Mouse (Mus musculus) kidney, adult 2 months (tissue): ENCODE data around the gene Anxa11. TPM values are rescaled to one million over a fixed set of nuclear protein-coding genes. Genes with fewer than 3 reads are reported as not detected.

Experiments used
- DNase-seq: peaks from one replicate; pipeline ENCODE4 v3.0.0; 2021
- H3K27ac ChIP-seq: fragments of 200-500 bp; 2 replicates; pipeline ENCODE4 v1.5.1; 2012; ENCODE audit warnings: low read depth, low read length, control low read depth, inconsistent platforms; ENCODE audit not compliant: insufficient read depth
- H3K27me3 ChIP-seq: fragments of 200-500 bp; replicated peaks from 2 replicates; pipeline ENCODE4 v1.6.1; 2012; ENCODE audit warnings: mild to moderate bottlenecking, moderate library complexity, low read length, inconsistent platforms; ENCODE audit not compliant: control insufficient read depth, insufficient read depth
- H3K36me3 ChIP-seq: fragments of 200-500 bp; 2 replicates; pipeline ENCODE4 v1.6.1; 2012; ENCODE audit warnings: mild to moderate bottlenecking, moderate library complexity, low read length, inconsistent platforms; ENCODE audit not compliant: control insufficient read depth, insufficient read depth
- H3K4me1 ChIP-seq: fragments of 200-500 bp; 2 replicates; pipeline ENCODE4 v1.6.1; 2011; ENCODE audit warnings: low read length; ENCODE audit not compliant: control insufficient read depth, insufficient read depth
- H3K4me3 ChIP-seq: fragments of 200-500 bp; 2 replicates; pipeline ENCODE4 v1.5.1; 2011; ENCODE audit warnings: mild to moderate bottlenecking, low read depth, low read length, control low read depth; ENCODE audit not compliant: insufficient read depth
- CTCF ChIP-seq: fragments of 200-500 bp; conservative IDR thresholded peaks from 2 replicates; pipeline ENCODE4 v1.5.1; 2011; ENCODE audit warnings: low read depth, mild to moderate bottlenecking, control low read depth, low read length, moderate library complexity, mixed read lengths; ENCODE audit not compliant: insufficient read depth, insufficient read length
- POLR2A ChIP-seq: fragments of 200-500 bp; IDR thresholded peaks from one replicate; pipeline ENCODE4 v1.6.1; 2011; ENCODE audit warnings: low read depth, low read length, control low read depth
- WGBS: fragments of 180-500 bp; shearing (Covaris S2); methylation state at CpG from one replicate; pipeline ENCODE4 v1.1.7; 2018; 5-methylcytosine and 5-hydroxymethylcytosine counted together
- polyA plus RNA-seq: library from polyadenylated mRNA; depleted of rRNA; stranded (reverse); fragments of >200 nt; gene quantifications from 2 replicates; pipeline ENCODE4 v1.2.3, GENCODE M21; 2012

Gene Anxa11
- polyA plus RNA-seq, 1 experiment, result 105 TPM

DNA sequence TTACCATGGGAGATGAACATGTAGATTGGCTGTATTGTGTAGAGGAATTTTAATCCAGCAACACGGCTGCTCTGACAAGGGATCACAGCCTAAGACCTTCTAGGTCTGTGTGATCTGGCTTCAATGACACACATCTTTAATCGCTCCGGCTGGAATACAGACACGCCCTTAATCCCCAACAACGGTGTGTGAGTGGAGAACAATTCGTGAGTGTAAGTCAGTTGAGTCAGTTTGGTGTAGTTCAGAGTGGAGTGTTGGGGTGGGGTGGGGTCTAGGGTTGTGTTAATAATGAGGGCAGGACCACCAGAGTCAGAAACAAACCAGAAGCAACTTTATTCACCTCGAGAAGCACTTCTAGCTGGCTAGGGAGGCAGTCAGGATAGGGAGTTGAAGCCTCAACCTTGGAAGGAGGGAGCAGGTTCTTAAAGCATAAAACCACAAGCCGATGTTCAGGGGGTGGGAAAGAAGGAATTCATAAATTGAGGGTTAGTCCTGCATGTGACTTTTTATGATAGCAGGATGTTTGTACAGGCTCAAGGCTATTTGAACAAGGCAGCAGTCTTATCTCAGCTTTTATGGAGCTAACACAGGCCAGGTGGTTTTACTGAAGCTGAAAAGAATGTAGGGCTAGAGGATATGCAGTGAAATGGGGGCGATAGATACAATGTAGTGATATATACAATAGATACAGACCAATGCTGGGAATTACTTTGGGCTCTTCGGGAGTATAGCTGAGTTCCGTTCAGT lies 15.9 kb upstream of the Anxa11 start:
- Histone ChIP-seq H3K36me3 (no peaks in the 10 kb centered on the region), H3K27me3 (peaks cover 2% of the 10 kb centered on the region; the same call in 1 of the 2 replicates), H3K4me1 (no peaks in the 10 kb centered on the region), H3K27ac (no peak overlapping the region), H3K4me3 (no peak overlapping the region)
- DNase-seq, result no peak
- WGBS, result 85% methylated on average over 11 of the region's 11 CpGs
- no peak for TF ChIP-seq POLR2A
- TF ChIP-seq CTCF, result no peak

DNA sequence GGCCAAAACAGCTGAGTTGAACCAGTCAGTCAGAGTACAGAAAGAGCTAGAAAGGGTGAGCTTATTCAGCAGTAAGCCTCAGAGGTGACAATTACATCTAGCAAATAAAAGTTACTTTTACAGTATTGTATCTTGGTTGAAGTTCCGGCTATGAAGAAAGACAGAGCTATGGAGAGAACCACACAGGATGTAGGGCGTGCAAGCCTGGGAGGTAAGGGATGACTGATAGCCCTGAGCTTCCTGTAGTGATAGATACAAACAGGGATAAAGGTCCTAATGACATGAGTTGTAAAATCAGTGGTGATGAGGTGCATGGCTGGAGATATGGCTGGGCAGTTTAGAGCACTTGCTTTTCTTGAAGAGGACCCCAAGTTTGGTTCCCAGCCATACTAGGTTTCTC lies 15.1 kb upstream of the Anxa11 start:
- Histone ChIP-seq H3K36me3 (no peaks in the 10 kb centered on the region), H3K4me1 (no peaks in the 10 kb centered on the region), H3K4me3 (no peak overlapping the region), H3K27me3 (peaks cover 2% of the 10 kb centered on the region; the same call in 1 of the 2 replicates), H3K27ac (no peak overlapping the region)
- no peak for TF ChIP-seq POLR2A
- no peak for TF ChIP-seq CTCF
- no peak for DNase-seq
- WGBS, result 91% methylated on average over 2 of the region's 2 CpGs

DNA sequence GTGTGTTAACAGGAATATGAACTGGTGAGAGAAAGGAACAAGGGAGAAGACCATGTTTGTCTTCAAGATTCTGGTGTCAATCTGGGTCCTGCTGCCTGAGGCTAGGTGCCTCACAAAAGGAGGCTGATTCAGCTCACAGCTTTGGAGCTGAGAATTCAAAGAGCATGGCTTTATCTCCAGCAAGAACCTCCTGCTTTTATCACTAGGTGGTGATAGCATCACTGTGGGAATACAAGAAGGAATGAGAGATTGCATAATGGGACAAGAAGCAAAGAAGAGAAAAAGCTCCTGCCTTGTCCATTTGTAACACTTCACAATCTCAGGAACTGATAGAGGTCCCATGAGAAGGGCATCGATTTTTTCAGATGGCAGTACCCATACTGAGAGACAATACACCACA lies 10.6 kb upstream of the Anxa11 start:
- H3K27me3 ChIP-seq, result no peaks in the 10 kb centered on the region
- no peaks in the 10 kb centered on the region for H3K4me1 ChIP-seq
- H3K36me3 ChIP-seq, result no peaks in the 10 kb centered on the region
- TF ChIP-seq POLR2A, result no peak
- no peak for TF ChIP-seq CTCF
- H3K27ac ChIP-seq, result no peak overlapping the region
- DNase-seq, result no peak
- H3K4me3 ChIP-seq, result no peak overlapping the region
- 78% methylated on average over 1 of the region's 1 CpGs for WGBS

DNA sequence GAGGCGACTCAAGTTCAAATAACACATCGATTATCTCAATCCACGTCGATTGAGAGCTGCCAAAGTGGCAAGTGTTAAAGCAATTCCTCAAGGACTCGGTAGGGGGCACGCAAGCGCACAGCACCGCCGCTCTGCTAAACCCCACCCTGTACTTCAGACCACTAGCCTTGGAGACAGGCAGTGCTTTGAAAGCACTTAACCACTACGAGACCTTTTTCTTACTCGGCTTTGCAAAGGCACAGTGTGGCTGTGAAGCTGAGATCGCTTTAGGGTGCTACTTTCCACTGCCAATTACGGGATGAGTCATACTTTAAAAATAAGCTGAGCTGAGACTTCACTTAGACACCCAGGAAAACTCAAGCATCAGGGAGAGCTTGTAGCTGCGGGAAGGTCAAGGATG lies 9.7 kb upstream of the Anxa11 start:
- DNase-seq, result peak; percentile 55

DNA sequence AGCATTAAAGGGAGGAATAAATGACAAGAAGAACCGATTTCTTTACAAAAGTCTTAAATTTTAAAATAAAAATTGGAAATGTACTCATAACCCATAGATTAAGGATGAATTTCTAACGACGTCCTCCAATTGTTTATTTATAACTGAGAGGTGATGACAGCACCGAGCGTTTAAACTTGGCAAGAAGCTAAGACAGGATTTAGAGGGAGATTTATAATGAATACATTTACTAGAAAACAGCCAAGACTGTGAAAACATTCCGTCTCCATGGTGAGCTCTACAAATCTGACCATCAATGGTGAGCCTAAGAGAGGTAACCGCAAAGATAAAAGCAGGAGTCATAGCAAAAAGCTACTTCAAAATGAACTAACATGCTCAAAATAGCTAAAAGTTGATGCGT lies 3.5 kb upstream of the Anxa11 start:
- no peak overlapping the region for H3K27ac ChIP-seq
- no peak for DNase-seq
- TF ChIP-seq POLR2A, result no peak
- TF ChIP-seq CTCF, result no peak
- no peaks in the 10 kb centered on the region; the same call in 1 of the 2 replicates for H3K4me1 ChIP-seq
- no peak overlapping the region for H3K4me3 ChIP-seq
- H3K27me3 ChIP-seq, result no peaks in the 10 kb centered on the region
- no peaks in the 10 kb centered on the region for H3K36me3 ChIP-seq
- WGBS, result 74% methylated on average over 8 of the region's 8 CpGs

More for the DNA sequence above, 9.7 kb upstream of the Anxa11 start:
- WGBS, result 7% methylated on average over 14 of the region's 14 CpGs
- TF ChIP-seq POLR2A, result no peak
- TF ChIP-seq CTCF, result peak; percentile 88
- Histone ChIP-seq H3K4me1 (no peaks in the 10 kb centered on the region), H3K4me3 (no peak overlapping the region), H3K27ac (no peak overlapping the region), H3K27me3 (no peaks in the 10 kb centered on the region), H3K36me3 (no peaks in the 10 kb centered on the region)

DNA sequence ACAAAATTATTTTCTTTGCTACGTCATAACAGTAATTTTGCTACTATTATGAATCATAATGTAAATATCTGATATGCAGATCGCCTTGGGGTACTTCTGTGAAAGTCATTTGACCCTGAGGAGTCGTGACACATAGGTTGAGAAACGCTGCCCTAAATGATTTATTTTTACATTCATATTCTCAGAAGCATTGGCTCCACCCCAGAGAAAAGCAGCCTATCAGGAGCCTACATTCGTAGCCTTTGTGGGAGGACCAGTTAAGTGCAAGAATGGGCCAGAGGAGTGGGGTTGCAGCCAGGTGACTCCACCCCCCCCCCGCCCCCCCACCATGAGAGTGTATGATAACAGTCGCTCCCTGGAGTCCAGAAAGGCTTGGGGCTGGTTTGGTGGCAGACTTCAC lies 2.2 kb upstream of the Anxa11 start:
- Histone ChIP-seq H3K36me3 (no peaks in the 10 kb centered on the region), H3K27ac (no peak overlapping the region), H3K4me3 (no peak overlapping the region), H3K4me1 (peaks cover 4% of the 10 kb centered on the region; the same call in 1 of the 2 replicates), H3K27me3 (no peaks in the 10 kb centered on the region)
- TF ChIP-seq CTCF (no peak), POLR2A (no peak)
- no peak for DNase-seq
- WGBS, result 82% methylated on average over 7 of the region's 7 CpGs

DNA sequence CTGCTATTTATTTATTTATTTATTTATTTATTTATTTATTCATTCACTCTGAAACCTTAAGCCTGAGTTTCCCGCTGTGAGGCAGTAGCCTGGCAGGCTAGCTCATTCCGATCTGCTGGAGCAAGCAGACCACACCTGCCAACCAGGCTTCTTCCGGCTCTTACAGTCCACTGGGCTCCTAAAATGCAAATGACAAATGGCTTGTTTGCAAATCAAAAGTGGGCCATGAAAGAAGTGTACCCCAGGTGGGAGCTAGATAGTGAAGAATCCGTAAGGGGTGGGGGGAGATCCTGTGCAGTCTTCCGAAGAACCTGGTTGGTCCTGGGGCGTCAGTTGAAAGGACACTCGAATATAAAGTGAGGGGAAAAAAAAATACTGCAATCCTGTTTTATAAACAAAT lies 995 bp upstream of the Anxa11 start:
- peak; percentile 42 for DNase-seq
- Histone ChIP-seq H3K27ac (no peak overlapping the region), H3K36me3 (no peaks in the 10 kb centered on the region), H3K27me3 (no peaks in the 10 kb centered on the region), H3K4me3 (no peak overlapping the region), H3K4me1 (peaks cover 11% of the 10 kb centered on the region; the same call in 1 of the 2 replicates)
- no peak for TF ChIP-seq POLR2A
- TF ChIP-seq CTCF, result no peak
- 47% methylated on average over 7 of the region's 7 CpGs for WGBS
